Mouse (Mus musculus): ENCODE data around the gene Ofcc1.

Ofcc1 gene

GRCm38 (mm10) chr13:40236356-40236755, 124.9 kb downstream of the Ofcc1 start:
- no peak for DNase-seq (ENCODE audit: low spot score)

GRCm38 (mm10) chr13:40208314-40208713, 152.9 kb downstream of the Ofcc1 start:
- no peak for DNase-seq (ENCODE audit: low spot score)

GRCm38 (mm10) chr13:40181786-40182185, 179.5 kb downstream of the Ofcc1 start:
- no peak for DNase-seq (ENCODE audit: low spot score)

- no peak for DNase-seq (ENCODE audit: low spot score)
Observed at GRCm38 (mm10) chr13:40171775-40172174, 189.5 kb downstream of the Ofcc1 start.

GRCm38 (mm10) chr13:40167871-40168270, 193.4 kb downstream of the Ofcc1 start:
- no peak for DNase-seq (ENCODE audit: low spot score)

- no peak for DNase-seq (ENCODE audit: low spot score)
Observed at GRCm38 (mm10) chr13:40155466-40155865, 205.8 kb downstream of the Ofcc1 start.

- no peak for DNase-seq (ENCODE audit: low spot score)
Observed at GRCm38 (mm10) chr13:40139906-40140305, 221.3 kb downstream of the Ofcc1 start.

GRCm38 (mm10) chr13:40136096-40136495, 225.2 kb downstream of the Ofcc1 start:
- no peak for DNase-seq (ENCODE audit: low spot score)

GRCm38 (mm10) chr13:40135670-40136069, 225.6 kb downstream of the Ofcc1 start:
- DNase-seq (ENCODE audit: low spot score): no peak

- no peak for DNase-seq (ENCODE audit: low spot score)
Observed at GRCm38 (mm10) chr13:40123868-40124267, 237.4 kb downstream of the Ofcc1 start.

- no peak for DNase-seq (ENCODE audit: low spot score)
Observed at GRCm38 (mm10) chr13:40112336-40112735, 248.9 kb downstream of the Ofcc1 start.

GRCm38 (mm10) chr13:40076236-40076635, 285.0 kb downstream of the Ofcc1 start:
- DNase-seq (ENCODE audit: low spot score): no peak

GRCm38 (mm10) chr13:40074850-40075416, 286.3 kb downstream of the Ofcc1 start:
- no peak for DNase-seq (ENCODE audit: low spot score)

GRCm38 (mm10) chr13:40070004-40070403, 291.2 kb downstream of the Ofcc1 start:
- DNase-seq (ENCODE audit: low spot score): no peak

- DNase-seq (ENCODE audit: low spot score): no peak
Observed at GRCm38 (mm10) chr13:40061281-40061680, 300.0 kb downstream of the Ofcc1 start.

GRCm38 (mm10) chr13:40037881-40038280, 323.4 kb downstream of the Ofcc1 start:
- no peak for DNase-seq (ENCODE audit: low spot score)

- peak; percentile 13 for DNase-seq (ENCODE audit: low spot score)
Observed at GRCm38 (mm10) chr13:40036981-40037765, 324.1 kb downstream of the Ofcc1 start.

GRCm38 (mm10) chr13:40029426-40029825, 331.8 kb downstream of the Ofcc1 start:
- no peak for DNase-seq (ENCODE audit: low spot score)

GRCm38 (mm10) chr13:40028827-40029226, 332.4 kb downstream of the Ofcc1 start:
- DNase-seq (ENCODE audit: low spot score): no peak

- DNase-seq (ENCODE audit: low spot score): no peak
Observed at GRCm38 (mm10) chr13:40025816-40026215, 335.4 kb downstream of the Ofcc1 start.

GRCm38 (mm10) chr13:40023201-40023777, 338.0 kb downstream of the Ofcc1 start:
- DNase-seq (ENCODE audit: low spot score): no peak

GRCm38 (mm10) chr13:40022609-40023008, 338.6 kb downstream of the Ofcc1 start:
- no peak for DNase-seq (ENCODE audit: low spot score)

GRCm38 (mm10) chr13:40000236-40000635, 361.0 kb downstream of the Ofcc1 start:
- no peak for DNase-seq (ENCODE audit: low spot score)

Data from left cerebral cortex, adult 11 months (tissue).